Mouse (Mus musculus): ENCODE measurements around the gene Sox30. TPM values are rescaled to one million over a fixed set of nuclear protein-coding genes. Genes with fewer than 3 reads are reported as not detected.

Gene Sox30
- total and polyA plus RNA-seq, 3 experiments = not detected

DNA sequence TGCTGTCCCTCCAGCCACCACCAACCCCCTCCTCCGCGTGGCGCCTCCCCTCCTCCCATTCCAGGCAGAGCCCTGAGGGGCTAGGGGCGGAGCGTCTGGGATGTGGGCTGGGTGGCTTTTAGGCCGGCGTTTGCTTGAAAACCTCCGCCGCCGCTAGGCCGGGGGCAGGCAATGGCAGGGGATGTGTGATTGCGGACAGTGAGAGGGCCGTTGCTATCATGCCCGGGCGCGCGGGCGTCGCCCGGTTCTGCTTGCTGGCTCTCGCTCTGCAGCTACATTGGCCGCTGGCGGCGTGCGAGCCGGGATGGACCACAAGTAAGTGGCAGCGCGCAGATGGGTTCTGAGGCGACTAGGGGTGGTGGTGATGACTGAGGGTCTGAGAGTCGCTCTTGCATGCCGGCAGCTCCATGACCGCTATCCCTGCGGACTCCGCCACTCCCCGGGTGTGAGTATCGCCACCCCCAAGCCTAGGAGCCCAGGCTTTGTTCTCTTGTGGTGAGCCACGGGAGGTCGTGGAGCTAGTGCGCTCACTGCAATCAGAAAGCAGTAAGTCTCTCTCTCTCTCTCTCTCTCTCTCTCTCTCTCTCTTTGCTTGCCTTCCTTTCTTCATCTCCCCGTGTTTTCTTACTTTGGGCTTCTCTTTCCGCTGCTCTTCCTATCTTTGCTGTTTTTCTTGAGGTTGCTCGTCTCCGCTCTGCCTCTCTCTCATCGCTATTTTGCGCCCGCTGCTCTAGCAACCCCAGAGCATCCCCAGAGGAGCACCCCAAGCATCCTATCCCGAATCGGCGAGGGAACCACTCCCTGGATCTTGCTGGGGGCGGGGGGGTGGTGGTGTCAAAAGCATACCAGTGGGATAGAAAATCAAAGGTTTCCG is 76.0 kb downstream of the Sox30 start, which contains the start of gene Adam19:
Gene Adam19, plus strand, starts transcription at position 97 of the 874 bp plus-strand sequence.
- Histone ChIP-seq H3K36me3 (replicated peaks in 1 of 2; ENCODE audit: control insufficient read depth in 1 of 2, insufficient read depth in 1 of 2, low read length in 1 of 2) (no peaks in the 10 kb centered on the region), H3K4me1 (ENCODE audit: control insufficient read depth in 1 of 2, insufficient read depth in 2 of 2) (peaks cover 0 to 19% of the 10 kb centered on the region in 2 experiments; a peak in 2 of 4 replicates), H3K9ac (ENCODE audit: insufficient read depth, low read depth) (peak within 1 kb of the TSS; percentile 2; the same call in 1 of the 2 replicates), H3K27me3 (replicated peaks) (no peaks in the 10 kb centered on the region), H3K4me3 (replicated peaks in 1 of 3; ENCODE audit: low read depth in 2 of 3, low read length in 2 of 3, poor library complexity in 1 of 3) (peak within 1 kb of the TSS in 2 of 3 experiments; percentile 31 to 38), H3K79me2 (replicated peaks; ENCODE audit: control insufficient read depth, extremely low read depth, insufficient read depth, poor library complexity, severe bottlenecking) (no peaks in the 10 kb centered on the region), H3K4me2 (ENCODE audit: insufficient read depth, low read depth, poor library complexity, severe bottlenecking) (peak within 1 kb of the TSS; percentile 21), H3K9me3 (replicated peaks; ENCODE audit: low read length) (no peaks in the 10 kb centered on the region), H3K27ac (ENCODE audit: insufficient read depth, low read depth) (no peak within 1 kb of the TSS)
- no peak for DNase-seq (ENCODE audit: extremely low read depth)
- dilution Hi-C loops (cut with MboI; ENCODE audit: extremely low pct_ligation_motif_present, extremely low pct_unique_long_range_greater_than_20kb, low sequenced_read_pairs) (no loop called here), in situ Hi-C loops (cut with MboI; ENCODE audit: low pct_ligation_motif_present, low pct_unique_long_range_greater_than_20kb, low sequenced_read_pairs) (no loop called here)
- TF ChIP-seq USF1 (IDR thresholded peaks at IDR 0.05; ENCODE audit: low read depth, low read length) (no peak), ZKSCAN1 (IDR thresholded peaks at IDR 0.05; ENCODE audit: borderline replicate concordance, low read depth, low read length) (no peak), JUND (conservative IDR thresholded peaks at IDR 0.05; ENCODE audit: low read depth, low read length) (no peak; the same call in 1 of the 2 replicates), MYC (IDR thresholded peaks at IDR 0.05; ENCODE audit: low read depth, low read length) (no peak), MXI1 (IDR thresholded peaks at IDR 0.05; ENCODE audit: low read depth, low read length) (no peak), TBP (conservative IDR thresholded peaks at IDR 0.05; ENCODE audit: low read depth, low read length) (no peak), ELF1 (IDR thresholded peaks at IDR 0.05; ENCODE audit: low read depth, low read length) (no peak), JUN (IDR thresholded peaks at IDR 0.05; ENCODE audit: insufficient read depth, low read depth, low read length) (no peak), NRF1 (IDR thresholded peaks at IDR 0.05; ENCODE audit: low read depth, low read length) (no peak), ZC3H11A (IDR thresholded peaks at IDR 0.05; ENCODE audit: low read depth, low read length) (no peak), MEF2A (IDR thresholded peaks at IDR 0.05; ENCODE audit: borderline replicate concordance, low read depth, low read length) (no peak)

DNA sequence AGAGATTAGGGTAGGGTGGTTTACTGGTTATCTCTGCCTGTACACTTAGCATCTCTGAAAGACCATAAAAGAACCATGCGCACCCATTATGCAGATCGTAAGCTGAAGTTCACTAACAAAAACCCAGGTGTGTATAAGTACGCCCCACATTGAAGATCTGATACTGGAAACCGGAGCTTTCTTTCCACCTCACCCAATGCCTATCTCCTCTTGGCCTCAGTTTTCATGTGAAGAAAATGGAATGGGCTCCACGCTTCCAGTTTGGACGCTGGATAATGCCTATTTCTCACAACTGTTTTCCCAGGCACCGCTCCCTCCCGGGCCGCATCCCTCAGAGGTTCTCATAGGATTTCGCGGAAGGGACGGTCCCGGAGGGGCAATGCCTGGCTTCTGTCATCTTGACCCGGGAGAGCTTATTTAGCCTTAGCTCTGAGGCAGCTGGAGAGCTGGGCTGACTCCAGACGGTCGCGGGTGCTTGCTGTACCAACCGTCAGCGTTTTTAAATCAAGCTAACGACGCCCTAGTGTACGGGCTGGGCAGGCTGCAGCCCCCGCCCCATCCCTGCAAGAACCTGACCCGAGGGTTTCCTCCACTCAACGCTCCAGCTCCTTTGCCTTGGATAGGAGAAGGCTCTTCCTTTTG is 76.8 kb downstream of the Sox30 start:
- Histone ChIP-seq H3K4me1 (ENCODE audit: control insufficient read depth in 1 of 2, insufficient read depth in 2 of 2) (peaks cover 0 to 25% of the 10 kb centered on the region in 2 experiments; a peak in 2 of 4 replicates), H3K9ac (ENCODE audit: insufficient read depth, low read depth) (no peak overlapping the region), H3K4me2 (ENCODE audit: insufficient read depth, low read depth, poor library complexity, severe bottlenecking) (peak overlapping the region; percentile 21; the same call in 1 of the 2 replicates), H3K79me2 (replicated peaks; ENCODE audit: control insufficient read depth, extremely low read depth, insufficient read depth, poor library complexity, severe bottlenecking) (no peaks in the 10 kb centered on the region), H3K27me3 (replicated peaks) (no peaks in the 10 kb centered on the region), H3K9me3 (replicated peaks; ENCODE audit: low read length) (no peaks in the 10 kb centered on the region), H3K27ac (ENCODE audit: insufficient read depth, low read depth) (no peak overlapping the region), H3K4me3 (replicated peaks in 1 of 3; ENCODE audit: low read depth in 2 of 3, low read length in 2 of 3, poor library complexity in 1 of 3) (peak overlapping the region in 1 of 3 experiments; percentile 27), H3K36me3 (replicated peaks in 1 of 2; ENCODE audit: control insufficient read depth in 1 of 2, insufficient read depth in 1 of 2, low read length in 1 of 2) (no peaks in the 10 kb centered on the region)
- in situ Hi-C loops (cut with MboI; ENCODE audit: low pct_ligation_motif_present, low pct_unique_long_range_greater_than_20kb, low sequenced_read_pairs) (no loop called here), dilution Hi-C loops (cut with MboI; ENCODE audit: extremely low pct_ligation_motif_present, extremely low pct_unique_long_range_greater_than_20kb, low sequenced_read_pairs) (no loop called here)
- TF ChIP-seq NRF1 (IDR thresholded peaks at IDR 0.05; ENCODE audit: low read depth, low read length) (no peak), UBTF (IDR thresholded peaks at IDR 0.05; ENCODE audit: low read depth, low read length) (no peak), JUND (conservative IDR thresholded peaks at IDR 0.05; ENCODE audit: low read depth, low read length) (no peak), PAX5 (IDR thresholded peaks at IDR 0.05; ENCODE audit: low read length) (no peak), ZKSCAN1 (IDR thresholded peaks at IDR 0.05; ENCODE audit: borderline replicate concordance, low read depth, low read length) (no peak), CHD2 (IDR thresholded peaks at IDR 0.05; ENCODE audit: low read length) (no peak), CHD1 (IDR thresholded peaks at IDR 0.05; ENCODE audit: low read depth, low read length) (no peak), ZNF384 (IDR thresholded peaks at IDR 0.05; ENCODE audit: low read depth, low read length) (no peak), IRF4 (IDR thresholded peaks at IDR 0.05; ENCODE audit: low read depth, low read length) (no peak)
- DNase-seq (ENCODE audit: extremely low read depth) = no peak
